Mouse (Mus musculus): ENCODE results near the gene Pank4. TPM values are rescaled to one million over a fixed set of nuclear protein-coding genes. Genes with fewer than 3 reads are reported as not detected.

Pank4 gene
- total and polyA plus RNA-seq, 2 experiments from 2014 or later: 27.3 to 36.7 TPM

DNA sequence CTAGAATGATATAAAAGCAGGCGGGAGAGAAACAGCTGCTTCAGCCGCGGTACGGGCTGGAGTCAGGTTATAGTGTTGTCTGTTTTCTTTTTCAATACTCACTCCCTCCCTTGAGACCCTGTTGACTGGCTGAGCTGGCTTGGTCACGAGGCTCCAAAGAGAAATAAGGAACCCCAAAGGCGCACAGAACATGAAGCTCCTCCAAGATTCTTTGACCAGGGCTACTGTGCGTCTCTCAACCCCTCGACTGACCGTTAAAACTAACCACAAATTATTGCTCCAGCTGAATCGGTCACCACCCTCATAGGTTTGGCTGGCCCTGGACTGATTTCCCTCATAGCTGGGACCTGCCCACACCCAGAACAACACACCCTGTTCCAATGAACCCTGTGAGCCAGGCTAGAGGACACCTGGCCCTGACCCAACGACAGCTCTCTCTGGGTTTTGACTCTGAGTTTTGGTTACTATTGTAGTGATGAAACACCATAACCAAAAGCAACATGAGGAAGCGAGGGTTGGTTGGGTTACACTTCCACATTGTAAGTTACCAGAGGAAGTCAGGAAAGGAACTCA lies 34.7 kb upstream of the Pank4 start:
- Histone ChIP-seq H3K36me3 (ENCODE audit: insufficient read depth, low read length) (no peaks in the 10 kb centered on the region), H3K27me3 (ENCODE audit: insufficient read depth, low read length) (no peaks in the 10 kb centered on the region), H3K4me3 (ENCODE audit: low read depth, low read length) (no peak overlapping the region), H3K4me2 (ENCODE audit: low read depth, low read length, poor library complexity, severe bottlenecking) (no peak overlapping the region), H3K9ac (replicated peaks; ENCODE audit: low read length, poor library complexity, severe bottlenecking) (no peak overlapping the region), H3K9me3 (ENCODE audit: low read length) (no peaks in the 10 kb centered on the region), H3K4me1 (ENCODE audit: insufficient read depth, low read length) (no peaks in the 10 kb centered on the region), H3K27ac (ENCODE audit: low read depth, low read length) (no peak overlapping the region)
- WGBS: 83% methylated on average over 12 of the region's 12 CpGs
- TF ChIP-seq CTCF (IDR thresholded peaks at IDR 0.05): no peak
- DNase-seq (ENCODE audit: low spot score): no peak
- ATAC-seq (ENCODE audit: low FRiP score): no peak

GRCm38 (mm10) chr4:154933306-154933907 lies 30.5 kb upstream of the Pank4 start:
- H3K36me3 ChIP-seq (ENCODE audit: insufficient read depth, low read length): no peaks in the 10 kb centered on the region
- H3K4me2 ChIP-seq (ENCODE audit: low read depth, low read length, poor library complexity, severe bottlenecking): no peak overlapping the region
- ATAC-seq (ENCODE audit: low FRiP score) (no peak), DNase-seq (ENCODE audit: low spot score) (no peak)
- WGBS: 59% methylated on average over 13 of the region's 13 CpGs
- H3K27me3 ChIP-seq (ENCODE audit: insufficient read depth, low read length): no peaks in the 10 kb centered on the region
- H3K9ac ChIP-seq (replicated peaks; ENCODE audit: low read length, poor library complexity, severe bottlenecking): no peak overlapping the region
- no peak for TF ChIP-seq CTCF (IDR thresholded peaks at IDR 0.05)
- no peak overlapping the region for H3K4me3 ChIP-seq (ENCODE audit: low read depth, low read length)
- H3K4me1 ChIP-seq (ENCODE audit: insufficient read depth, low read length): no peaks in the 10 kb centered on the region
- no peak overlapping the region for H3K27ac ChIP-seq (ENCODE audit: low read depth, low read length)
- no peaks in the 10 kb centered on the region for H3K9me3 ChIP-seq (ENCODE audit: low read length)

- H3K27me3 ChIP-seq (ENCODE audit: insufficient read depth, low read length): no peaks in the 10 kb centered on the region
- H3K4me1 ChIP-seq (ENCODE audit: insufficient read depth, low read length): no peaks in the 10 kb centered on the region
- ATAC-seq (ENCODE audit: low FRiP score) (no peak), DNase-seq (ENCODE audit: low spot score) (no peak)
- no peaks in the 10 kb centered on the region for H3K9me3 ChIP-seq (ENCODE audit: low read length)
- H3K36me3 ChIP-seq (ENCODE audit: insufficient read depth, low read length): no peaks in the 10 kb centered on the region
- H3K9ac ChIP-seq (replicated peaks; ENCODE audit: low read length, poor library complexity, severe bottlenecking): no peak overlapping the region
- TF ChIP-seq CTCF (IDR thresholded peaks at IDR 0.05): no peak
- H3K4me3 ChIP-seq (ENCODE audit: low read depth, low read length): no peak overlapping the region
- H3K4me2 ChIP-seq (ENCODE audit: low read depth, low read length, poor library complexity, severe bottlenecking): no peak overlapping the region
- H3K27ac ChIP-seq (ENCODE audit: low read depth, low read length): no peak overlapping the region
- WGBS: 95% methylated on average over 2 of the region's 2 CpGs
These were observed 29.1 kb upstream of the Pank4 start for GRCm38 (mm10) chr4:154934800-154935199.

GRCm38 (mm10) chr4:154935788-154936187 lies 28.1 kb upstream of the Pank4 start:
- peak; percentile 31 for TF ChIP-seq CTCF (IDR thresholded peaks at IDR 0.05)
- Histone ChIP-seq H3K9me3 (ENCODE audit: low read length) (no peaks in the 10 kb centered on the region), H3K9ac (replicated peaks; ENCODE audit: low read length, poor library complexity, severe bottlenecking) (no peak overlapping the region), H3K4me2 (ENCODE audit: low read depth, low read length, poor library complexity, severe bottlenecking) (no peak overlapping the region), H3K4me1 (ENCODE audit: insufficient read depth, low read length) (no peaks in the 10 kb centered on the region), H3K4me3 (ENCODE audit: low read depth, low read length) (no peak overlapping the region), H3K36me3 (ENCODE audit: insufficient read depth, low read length) (no peaks in the 10 kb centered on the region), H3K27ac (ENCODE audit: low read depth, low read length) (no peak overlapping the region), H3K27me3 (ENCODE audit: insufficient read depth, low read length) (no peaks in the 10 kb centered on the region)
- 86% methylated on average over 7 of the region's 7 CpGs for WGBS
- ATAC-seq (ENCODE audit: low FRiP score): no peak
- no peak for DNase-seq (ENCODE audit: low spot score)

DNA sequence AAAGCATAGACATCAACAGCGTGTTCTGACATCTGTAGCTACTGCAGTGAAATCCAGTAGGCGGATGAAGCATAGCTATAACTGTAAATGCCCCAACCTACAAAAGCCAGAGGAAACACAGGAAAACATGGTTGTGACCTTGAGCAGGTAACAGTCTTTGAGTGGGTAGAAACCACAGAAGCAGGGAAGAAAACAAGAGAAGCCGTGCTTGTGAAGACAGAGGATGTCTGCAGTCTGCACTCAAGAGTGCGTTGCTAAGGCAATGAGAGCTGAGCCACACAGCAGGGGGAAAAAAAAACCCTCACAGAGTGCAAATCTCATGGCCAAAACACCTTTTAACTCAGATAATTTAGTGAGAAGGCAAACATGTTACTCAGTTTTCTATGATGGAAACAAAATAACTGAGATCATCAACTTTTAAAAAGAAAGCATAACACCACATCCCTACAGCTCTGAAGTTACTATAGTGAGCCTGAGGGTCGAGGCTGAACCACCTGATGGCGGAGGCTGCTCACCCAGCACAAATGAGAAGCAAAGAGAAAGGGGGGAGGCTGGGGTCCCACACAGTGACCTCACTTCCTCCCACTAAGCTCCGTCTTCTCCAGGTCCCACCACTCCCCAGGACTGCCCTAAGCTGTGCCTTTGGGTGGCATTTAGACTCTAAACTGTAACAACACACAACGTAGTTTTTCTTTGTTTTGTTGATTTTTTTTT lies 27.2 kb upstream of the Pank4 start:
- no peak for TF ChIP-seq CTCF (IDR thresholded peaks at IDR 0.05)
- WGBS: 34% methylated on average over 8 of the region's 8 CpGs
- Histone ChIP-seq H3K4me1 (ENCODE audit: insufficient read depth, low read length) (no peaks in the 10 kb centered on the region), H3K27ac (ENCODE audit: low read depth, low read length) (peak overlapping the region; percentile 27; the same call in 1 of the 2 replicates), H3K4me3 (ENCODE audit: low read depth, low read length) (no peak overlapping the region), H3K27me3 (ENCODE audit: insufficient read depth, low read length) (no peaks in the 10 kb centered on the region), H3K4me2 (ENCODE audit: low read depth, low read length, poor library complexity, severe bottlenecking) (no peak overlapping the region), H3K9me3 (ENCODE audit: low read length) (no peaks in the 10 kb centered on the region), H3K9ac (replicated peaks; ENCODE audit: low read length, poor library complexity, severe bottlenecking) (no peak overlapping the region), H3K36me3 (ENCODE audit: insufficient read depth, low read length) (no peaks in the 10 kb centered on the region)
- no peak for DNase-seq (ENCODE audit: low spot score)
- ATAC-seq (ENCODE audit: low FRiP score): no peak

GRCm38 (mm10) chr4:154937746-154938145 lies 26.2 kb upstream of the Pank4 start:
- no peak overlapping the region for H3K4me2 ChIP-seq (ENCODE audit: low read depth, low read length, poor library complexity, severe bottlenecking)
- no peaks in the 10 kb centered on the region for H3K36me3 ChIP-seq (ENCODE audit: insufficient read depth, low read length)
- H3K4me1 ChIP-seq (ENCODE audit: insufficient read depth, low read length): no peaks in the 10 kb centered on the region
- DNase-seq (ENCODE audit: low spot score) (no peak), ATAC-seq (ENCODE audit: low FRiP score) (no peak)
- H3K4me3 ChIP-seq (ENCODE audit: low read depth, low read length): no peak overlapping the region
- no peaks in the 10 kb centered on the region for H3K9me3 ChIP-seq (ENCODE audit: low read length)
- no peaks in the 10 kb centered on the region for H3K27me3 ChIP-seq (ENCODE audit: insufficient read depth, low read length)
- H3K9ac ChIP-seq (replicated peaks; ENCODE audit: low read length, poor library complexity, severe bottlenecking): no peak overlapping the region
- TF ChIP-seq CTCF (IDR thresholded peaks at IDR 0.05): no peak
- H3K27ac ChIP-seq (ENCODE audit: low read depth, low read length): no peak overlapping the region
- 93% methylated on average over 1 of the region's 1 CpGs for WGBS
